Mouse (Mus musculus) myocyte (in vitro differentiated cells): ENCODE results near the gene Vps37d.

Experiments used
- MAX ChIP-seq: IDR thresholded peaks from one replicate; pipeline ENCODE4 v1.6.1; 2011; ENCODE audit warnings: low read depth, mild to moderate bottlenecking, control low read depth
- POLR2A ChIP-seq: IDR thresholded peaks from one replicate; pipeline ENCODE4 v1.6.1; 2011; ENCODE audit warnings: low read depth, mild to moderate bottlenecking, control low read depth, moderate library complexity; ENCODE audit not compliant: insufficient read length
- SRF ChIP-seq: IDR thresholded peaks from one replicate; pipeline ENCODE4 v1.6.1; 2011; ENCODE audit warnings: low read depth; ENCODE audit not compliant: control insufficient read depth, insufficient read length
- USF1 ChIP-seq: IDR thresholded peaks from one replicate; pipeline ENCODE4 v1.6.1; 2011; ENCODE audit warnings: low read depth, mild to moderate bottlenecking, control low read depth, moderate library complexity

DNA sequence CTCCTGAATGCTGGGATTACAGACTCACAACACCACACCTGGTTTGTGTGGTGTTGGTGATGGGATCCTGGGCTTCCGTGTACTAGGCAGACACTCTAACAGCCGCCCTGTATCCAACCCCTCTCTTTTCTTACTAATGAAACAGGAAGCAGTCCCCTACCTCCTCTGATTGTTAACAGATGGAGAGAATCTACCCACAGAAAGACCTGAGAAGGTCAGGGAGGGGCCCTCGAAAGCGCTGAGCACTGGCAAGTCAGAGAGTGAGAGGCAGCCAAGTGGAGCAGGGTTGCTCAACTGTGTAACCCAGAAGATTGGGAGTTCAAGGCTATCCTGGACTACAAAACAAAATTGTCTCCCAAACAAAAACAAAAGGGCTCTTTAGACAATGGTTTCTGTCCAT, 8.8 kb upstream of the Vps37d start:
- TF ChIP-seq POLR2A = no peak
- TF ChIP-seq MAX = no peak
- TF ChIP-seq USF1 = no peak
- TF ChIP-seq SRF = no peak
